In the genomic region with DNA sequence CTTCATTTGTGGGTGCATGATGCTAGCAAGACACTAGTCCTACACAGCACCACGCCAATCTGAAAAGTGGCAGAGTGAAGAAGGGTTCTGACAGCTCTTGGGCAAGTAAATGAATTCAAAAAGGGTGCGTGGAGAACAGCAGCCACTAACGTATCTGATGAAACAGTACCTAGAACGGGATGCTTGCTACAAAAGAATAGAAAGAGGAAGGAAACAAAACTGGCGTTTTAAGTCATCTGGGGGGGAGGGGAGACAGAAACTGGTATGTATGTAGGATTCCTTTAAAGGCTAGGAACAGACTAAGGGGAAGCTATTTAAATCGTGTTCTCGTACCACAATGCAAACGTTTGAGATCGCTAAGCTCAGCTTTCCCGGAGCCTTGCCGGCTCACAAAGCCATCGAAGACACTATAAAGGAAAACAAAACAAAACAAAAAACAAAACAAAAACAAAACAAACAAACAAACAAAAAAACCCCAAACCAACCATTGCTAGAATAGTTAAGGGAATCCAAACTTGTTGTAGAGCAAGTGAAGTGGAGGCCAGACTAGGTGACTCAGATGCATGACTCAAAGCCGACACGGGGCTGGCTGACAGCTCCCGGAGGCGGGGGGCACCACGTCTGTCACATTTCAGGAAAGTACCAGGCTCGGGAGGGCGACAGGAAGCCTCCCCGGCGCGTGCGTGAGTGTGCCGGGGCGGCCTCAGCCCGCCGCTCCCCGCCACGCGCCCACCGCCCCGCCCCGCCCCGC, we compare ENCODE assay signal across 8 mouse cellular contexts.
DNase-seq lines count a peak whose midpoint lies in the region; ATAC-seq and TF ChIP-seq lines count a peak whose summit lies in the region.

No protein-coding gene starts in this region.

- WGBS in heart, embryonic 12.5 days = 2% methylated on average over 34 of the region's 34 CpGs
- WGBS in limb, embryonic 15.5 days = 3% methylated on average over 32 of the region's 34 CpGs
- WGBS in midbrain, postnatal 0 days = 1% methylated on average over 34 of the region's 34 CpGs

- peaks cover 11% of the 10 kb centered on the region for H3K4me1 ChIP-seq in heart, embryonic 12.5 days (replicated peaks)
- H3K4me1 ChIP-seq in limb, embryonic 15.5 days = peaks cover 22% of the 10 kb centered on the region
- H3K4me1 ChIP-seq in midbrain, postnatal 0 days (ENCODE audit: insufficient read depth, low read length) = peaks cover 4% of the 10 kb centered on the region; the same call in 1 of the 2 replicates

- no peaks in the 10 kb centered on the region for H3K36me3 ChIP-seq in heart, embryonic 12.5 days
- H3K36me3 ChIP-seq in limb, embryonic 15.5 days = no peaks in the 10 kb centered on the region
- no peaks in the 10 kb centered on the region for H3K36me3 ChIP-seq in midbrain, postnatal 0 days (ENCODE audit: insufficient read depth, low read length)

- peak overlapping the region; percentile 91 for H3K4me3 ChIP-seq in heart, embryonic 12.5 days
- H3K4me3 ChIP-seq in limb, embryonic 15.5 days = peak overlapping the region; percentile 89
- H3K4me3 ChIP-seq in midbrain, postnatal 0 days (ENCODE audit: low read depth, low read length) = peak overlapping the region; percentile 88

- H3K9me3 ChIP-seq in heart, embryonic 12.5 days (replicated peaks) = no peaks in the 10 kb centered on the region
- no peaks in the 10 kb centered on the region for H3K9me3 ChIP-seq in limb, embryonic 15.5 days
- no peaks in the 10 kb centered on the region for H3K9me3 ChIP-seq in midbrain, postnatal 0 days (ENCODE audit: low read length)

- no peaks in the 10 kb centered on the region for H3K27me3 ChIP-seq in heart, embryonic 12.5 days (replicated peaks)
- H3K27me3 ChIP-seq in limb, embryonic 15.5 days = no peaks in the 10 kb centered on the region
- no peaks in the 10 kb centered on the region for H3K27me3 ChIP-seq in midbrain, postnatal 0 days (ENCODE audit: insufficient read depth, low read length)

- H3K9ac ChIP-seq in heart, embryonic 12.5 days = peak overlapping the region; percentile 87
- H3K9ac ChIP-seq in limb, embryonic 15.5 days = peak overlapping the region; percentile 55
- peak overlapping the region; percentile 75 for H3K9ac ChIP-seq in midbrain, postnatal 0 days (replicated peaks; ENCODE audit: low read length, poor library complexity, severe bottlenecking)

- intact Hi-C loops in gastrocnemius, postnatal 36 days (cut with DNase I) = loop anchor here (5.0 to 10.0 kb wide), 2 partner anchors 81 to 114 kb away; no protein-coding TSS in a partner anchor

- peak; percentile 19 for DNase-seq in kidney, adult 9 months
- no peak for DNase-seq in kidney, postnatal 4 days
- DNase-seq in ES-CJ7 (ENCODE audit: low read depth, low spot score) = peak; percentile 59
- peak; percentile 26 for DNase-seq in cerebellum, adult 8-10 months
- peak; percentile 30 for DNase-seq in midbrain, postnatal 0 days (ENCODE audit: low spot score)
- no peak for DNase-seq in gastrocnemius, postnatal 36 days

- peak overlapping the region; percentile 98 for H3K4me2 ChIP-seq in heart, embryonic 12.5 days
- H3K4me2 ChIP-seq in limb, embryonic 15.5 days = peak overlapping the region; percentile 96
- H3K4me2 ChIP-seq in midbrain, postnatal 0 days (ENCODE audit: low read depth, low read length, poor library complexity, severe bottlenecking) = peak overlapping the region; percentile 91

- H3K27ac ChIP-seq in heart, embryonic 12.5 days (ENCODE audit: poor library complexity, severe bottlenecking) = peak overlapping the region; percentile 98
- H3K27ac ChIP-seq in limb, embryonic 15.5 days = peak overlapping the region; percentile 99
- peak overlapping the region; percentile 95 for H3K27ac ChIP-seq in midbrain, postnatal 0 days (ENCODE audit: low read depth, low read length)

- no peak for TF ChIP-seq CTCF in midbrain, postnatal 0 days (IDR thresholded peaks at IDR 0.05)

- ATAC-seq in heart, embryonic 12.5 days (ENCODE audit: insufficient number of reproducible peaks, low FRiP score) = peak; percentile 35; the same call in 1 of the 2 replicates
- no peak for ATAC-seq in limb, embryonic 15.5 days (ENCODE audit: insufficient number of reproducible peaks, low FRiP score, low TSS enrichment, low read depth)
- peak; percentile 18 for ATAC-seq in midbrain, postnatal 0 days (ENCODE audit: low FRiP score)

Comparison
In these comparisons a context has a peak if more than half of its experiments do, and no peak if none do; other contexts are left out.
1. DNase-seq: peak in kidney, adult 9 months (single experiment), ES-CJ7 (single experiment), cerebellum, adult 8-10 months (single experiment) and midbrain, postnatal 0 days (single experiment); none in kidney, postnatal 4 days (0 of 2) and gastrocnemius, postnatal 36 days (0 of 2).
2. Peak in every context shown above with its lines, with median percentiles within 50 percentile points of each other: H3K27ac ChIP-seq, H3K4me2 ChIP-seq, H3K4me3 ChIP-seq and H3K9ac ChIP-seq.